Mouse (Mus musculus) thymus, postnatal 14 days (tissue): ENCODE measurements around the gene Coro1b.
A peak's percentile ranks its signal among the peaks of the same experiment; 100 is the strongest.

Experiments used
- DNase-seq: peaks from one replicate; pipeline ENCODE4 v3.0.0; 2021

The Coro1b gene

GRCm38 (mm10) chr19:4192251-4192985 lies 44.0 kb downstream of the Coro1b start:
- no peak for DNase-seq

GRCm38 (mm10) chr19:4193129-4193528 lies 44.7 kb downstream of the Coro1b start:
- DNase-seq: no peak

GRCm38 (mm10) chr19:4194021-4194724 lies 45.8 kb downstream of the Coro1b start:
- no peak for DNase-seq

GRCm38 (mm10) chr19:4194776-4195650 lies 46.6 kb downstream of the Coro1b start:
- no peak for DNase-seq

GRCm38 (mm10) chr19:4196048-4196447 lies 47.6 kb downstream of the Coro1b start:
- DNase-seq: no peak

GRCm38 (mm10) chr19:4196548-4196947 lies 48.1 kb downstream of the Coro1b start:
- no peak for DNase-seq

GRCm38 (mm10) chr19:4197180-4197579 lies 48.8 kb downstream of the Coro1b start:
- DNase-seq: no peak

- DNase-seq: peak; percentile 97
These were observed 53.0 kb downstream of the Coro1b start, which contains the start of gene Rad9a for GRCm38 (mm10) chr19:4201291-4201909. Rad9a (minus strand) TSS chr19:4201662.

- peak; percentile 33 for DNase-seq
These were observed 53.7 kb downstream of the Coro1b start for GRCm38 (mm10) chr19:4202149-4202548.

- peak; percentile 59 for DNase-seq
These were observed 54.7 kb downstream of the Coro1b start for GRCm38 (mm10) chr19:4203148-4203547.
